Mouse (Mus musculus): ENCODE results near the gene Cryzl1.

DNA sequence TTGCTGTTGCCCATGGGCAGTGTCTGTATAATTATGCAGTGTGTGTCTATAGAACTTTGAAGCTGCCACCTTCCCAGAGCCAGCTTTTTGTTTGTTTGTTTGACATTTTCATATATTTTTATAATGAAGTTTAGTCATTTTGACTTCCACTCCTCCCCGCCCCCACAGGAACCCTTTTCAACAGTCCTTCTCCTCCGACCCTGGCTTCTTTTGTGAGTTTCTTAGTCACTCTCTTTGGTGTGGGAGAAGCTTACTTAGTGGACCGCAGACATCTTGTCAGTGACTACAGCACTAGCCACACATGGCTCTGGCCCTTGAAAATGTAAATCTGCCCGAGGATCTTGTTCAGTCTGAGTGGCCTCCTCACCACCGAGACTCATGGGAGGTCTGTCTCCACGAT is 35.6 kb upstream of the Cryzl1 start:
- no peak for TF ChIP-seq CTCF (IDR thresholded peaks at IDR 0.05; ENCODE audit: borderline replicate concordance, control insufficient read depth, extremely low read depth, insufficient read depth, low read length, poor library complexity)
- no peak for TF ChIP-seq POLR2A (IDR thresholded peaks at IDR 0.05; ENCODE audit: control insufficient read depth, extremely low read depth, insufficient read depth, low read length, poor library complexity)

Measured in thymus, adult 2 months (tissue).